Mouse (Mus musculus) gastrocnemius, postnatal 4 days (tissue): Measurements from ENCODE around the gene Rasgrp4. TPM values are rescaled to one million over a fixed set of nuclear protein-coding genes. Genes with fewer than 3 reads are reported as not detected.
"Not testable (repeated sequence)": the region's sequence is repeated elsewhere in the genome, so short reads cannot be mapped to it uniquely, and the experiment has no call there.

Experiments
- DNase-seq, 2 experiments: peaks; one replicate each; pipeline ENCODE4 v3.0.0; 2021 to 2022; ENCODE audit warnings: low spot score in 2 of 2, mixed read lengths in 2 of 2
- long read RNA-seq, 2 experiments: library from polyadenylated mRNA; stranded (forward); transcript quantifications; one replicate each; pipeline ENCODE4 v2.0.0; 2021
- total RNA-seq, 2 experiments: library from RNA; stranded (reverse); gene quantifications; 2 replicates each; pipeline ENCODE4 v1.2.3; 2021

Rasgrp4 gene
- total RNA-seq = 1 to 10 TPM; 2.3 to 3.0 TPM
- long read RNA-seq, experiment 1 = 0 reads
- long read RNA-seq, experiment 2, full-length matches to known transcripts = 1 of 1 reads
- long read RNA-seq, experiment 2, partial matches to known transcripts = 0 of 1 reads
- long read RNA-seq, experiment 2, other reads (novel, unspliced or antisense) = 0 of 1 reads

DNA sequence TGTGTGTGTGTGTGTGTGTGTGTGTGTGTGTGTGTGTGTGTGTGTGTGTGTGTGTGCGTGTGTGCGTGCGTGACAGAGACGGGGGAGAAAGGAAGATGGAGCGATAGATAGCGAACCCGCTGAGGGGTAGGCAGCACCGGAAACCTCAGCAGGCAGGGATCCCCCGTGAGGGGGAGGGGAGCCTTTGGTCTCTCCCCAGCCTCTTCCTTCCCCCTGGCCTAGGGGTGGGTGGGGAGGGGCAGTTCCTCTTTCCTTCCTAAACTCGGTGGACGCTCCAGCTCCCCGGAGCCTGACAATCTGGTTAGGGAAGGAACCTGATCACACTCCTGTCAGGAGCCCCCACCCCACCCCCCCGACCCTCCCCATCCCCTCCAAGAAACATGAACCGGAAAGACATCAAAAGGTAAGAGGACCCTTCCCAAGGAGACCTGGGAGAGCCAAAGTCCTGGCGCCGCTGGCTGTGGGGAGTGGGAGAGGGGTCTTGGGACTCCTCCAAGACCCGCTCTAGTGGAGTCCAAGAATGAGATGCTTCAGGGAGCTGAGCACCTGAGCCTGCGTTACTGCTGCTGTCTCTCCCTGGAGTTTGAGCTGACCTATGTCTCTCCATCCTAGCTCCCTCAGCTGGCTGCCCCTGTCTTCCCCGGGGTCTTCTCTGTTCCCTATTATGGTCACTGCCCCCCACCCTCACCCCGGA lies at the start of gene Rasgrp4:
Rasgrp4 (plus strand) TSS at position 159 of the 694 bp plus-strand sequence.
- DNase-seq = no peak

- no peak for DNase-seq
Measured at GRCm38 (mm10) chr7:29085981-29086380, 48.7 kb upstream of the Rasgrp4 start.

DNA sequence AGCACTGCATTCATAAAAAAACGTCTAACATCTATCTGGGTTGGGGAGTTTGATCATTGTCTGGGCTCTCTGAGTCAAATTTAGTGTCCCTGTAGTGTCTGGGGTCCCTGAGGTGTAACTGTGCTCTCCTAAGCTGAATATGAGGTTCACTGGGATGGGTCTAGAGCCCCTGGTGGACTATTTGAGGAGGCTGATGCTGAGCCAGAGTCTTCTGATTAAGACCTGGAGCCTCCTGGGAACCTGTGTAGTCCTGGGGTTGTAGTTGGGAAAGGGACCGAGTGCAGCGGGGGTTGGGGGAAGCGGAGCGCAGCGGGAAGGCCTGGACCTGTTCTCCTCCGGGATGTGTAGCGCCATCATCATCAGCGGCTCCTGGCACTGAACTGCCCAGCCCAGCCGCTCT lies 47.7 kb upstream of the Rasgrp4 start:
- no peak for DNase-seq

GRCm38 (mm10) chr7:29088817-29089216 lies 45.8 kb upstream of the Rasgrp4 start:
- DNase-seq = no peak

DNA sequence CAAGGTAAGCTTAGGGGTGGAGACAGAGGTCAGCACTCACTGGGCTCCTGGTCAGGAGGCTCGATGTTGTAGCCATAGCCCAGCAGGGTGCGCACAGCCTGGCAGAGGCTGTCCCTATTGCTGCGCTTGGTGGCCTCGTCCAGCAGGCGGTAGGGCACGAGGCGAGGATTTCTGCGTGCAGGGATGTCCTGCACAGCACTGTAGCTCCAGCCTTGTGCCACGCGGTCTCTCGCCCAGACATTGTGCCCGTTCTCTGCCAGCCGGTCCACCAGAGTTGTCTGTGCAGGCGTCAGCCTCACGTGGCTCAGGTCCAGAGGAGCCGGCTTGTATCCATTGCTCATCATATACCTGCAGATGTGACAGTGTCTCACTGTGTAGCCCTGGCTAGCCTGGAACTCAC lies 37.5 kb upstream of the Rasgrp4 start:
- DNase-seq = no peak

DNA sequence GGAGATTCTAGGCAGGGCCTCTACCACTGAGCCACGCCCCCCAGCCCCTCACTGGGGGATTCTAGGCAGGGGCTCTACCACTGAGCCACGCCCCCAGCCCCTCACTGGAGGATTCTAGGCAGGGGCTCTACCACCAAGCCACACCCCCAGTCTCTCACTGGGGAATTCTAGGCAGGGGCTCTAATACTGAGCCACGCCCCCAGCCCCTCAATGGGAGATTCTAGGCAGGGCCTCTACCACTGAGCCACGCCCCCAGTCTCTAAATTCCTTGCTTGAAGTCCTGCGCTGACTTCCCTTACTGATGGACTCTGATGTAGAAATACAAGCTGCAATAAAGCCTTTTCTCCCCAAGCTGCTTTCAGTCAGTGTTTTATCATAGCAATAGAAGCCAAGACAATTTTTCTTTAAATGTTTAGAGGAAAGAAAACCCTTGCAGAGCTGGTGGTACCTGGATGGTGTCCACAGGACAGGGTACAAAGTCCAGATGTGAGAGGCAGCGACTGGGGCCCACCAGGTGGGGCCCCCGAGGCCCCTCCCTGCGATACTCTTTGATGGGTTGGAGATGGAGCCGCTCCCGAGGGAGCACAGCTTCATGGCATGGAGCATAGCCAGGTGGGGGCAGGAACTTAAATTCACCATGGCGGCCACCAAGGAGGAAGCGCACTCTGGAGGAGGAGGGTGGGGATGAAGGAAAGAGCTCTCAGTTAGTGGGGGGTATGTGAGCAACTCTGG lies 33.2 kb upstream of the Rasgrp4 start:
- DNase-seq = no peak

DNA sequence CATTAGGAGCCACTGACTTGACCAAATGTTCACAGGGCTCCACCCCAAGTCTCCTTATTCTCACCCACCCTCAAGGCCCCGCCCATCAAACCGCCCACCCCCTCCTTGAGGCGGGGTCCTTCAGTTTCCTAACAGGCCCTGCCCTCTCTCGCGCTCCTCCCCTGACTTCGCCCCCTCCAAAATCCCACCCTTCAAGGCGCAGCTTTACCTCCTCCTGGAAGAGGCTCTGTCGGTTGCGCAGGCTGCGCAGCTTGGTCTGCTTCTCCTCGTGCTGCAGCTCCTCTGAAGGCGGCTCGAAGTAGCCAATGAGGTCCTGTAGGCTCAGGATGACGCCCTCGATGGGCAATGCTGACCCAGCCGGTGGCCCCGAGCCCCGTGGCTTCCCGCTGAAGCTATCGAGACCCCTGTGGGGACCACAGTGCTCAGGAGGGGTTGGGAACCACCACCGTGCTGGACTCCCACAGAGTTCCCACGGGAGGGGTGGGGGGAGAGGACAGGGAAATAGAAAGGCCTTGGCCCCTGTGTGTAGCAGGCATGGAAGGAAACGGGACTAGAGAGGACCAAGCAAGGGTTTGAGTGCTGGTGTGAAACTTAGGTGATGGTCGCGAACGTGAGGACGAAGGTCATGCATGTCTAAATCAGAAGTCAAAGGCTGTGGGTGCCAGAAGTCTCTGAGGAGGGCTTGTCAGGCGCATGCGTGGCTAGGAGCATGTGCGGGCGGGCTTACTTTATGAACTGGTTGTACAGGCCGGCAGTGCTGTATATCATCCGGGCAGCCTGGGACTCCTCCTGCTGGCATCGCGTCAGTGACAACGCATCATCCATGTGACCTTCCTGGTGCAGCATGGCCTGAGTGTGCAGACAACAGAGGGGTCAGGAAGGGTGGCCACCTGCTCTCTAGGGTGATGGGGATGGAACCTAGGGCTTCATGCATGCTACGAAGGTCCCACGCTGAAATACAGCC lies 25.4 kb upstream of the Rasgrp4 start:
- peak in 1 of 2 experiments; percentile 42 for DNase-seq

DNA sequence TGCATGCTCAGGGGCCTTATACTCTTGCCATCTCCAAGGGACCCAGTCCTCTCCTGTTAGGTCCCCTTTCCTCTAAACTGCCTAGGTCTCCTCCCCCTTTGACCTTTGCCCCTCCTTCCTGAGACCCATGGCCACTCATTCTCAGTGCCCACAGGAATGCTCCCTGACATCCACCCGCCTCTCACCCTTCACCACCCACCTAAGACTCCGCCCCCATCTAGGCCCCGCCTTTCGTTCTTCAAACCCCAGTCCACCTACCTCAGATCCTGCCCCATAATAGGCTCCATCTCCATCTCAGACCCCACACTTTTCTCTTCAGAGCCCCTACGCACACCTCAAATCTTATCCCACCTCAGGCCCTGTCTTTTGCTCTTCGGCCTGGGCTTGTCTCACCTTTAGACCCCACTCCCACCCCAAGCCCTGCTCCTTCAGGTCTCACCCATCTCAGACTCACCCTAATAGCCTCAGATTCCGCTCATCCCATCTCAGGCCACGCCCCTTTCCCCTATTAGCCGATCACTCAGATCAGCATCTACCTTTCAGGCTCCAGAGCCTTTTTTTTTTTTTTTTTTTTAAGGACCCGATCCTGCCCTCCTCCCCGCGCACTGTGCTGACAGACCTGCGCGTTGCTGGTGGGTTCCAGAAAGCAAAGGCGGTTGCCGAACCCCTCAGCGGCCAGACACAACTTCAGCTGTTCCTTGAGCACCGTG lies 16.4 kb upstream of the Rasgrp4 start:
- no peak for DNase-seq

DNA sequence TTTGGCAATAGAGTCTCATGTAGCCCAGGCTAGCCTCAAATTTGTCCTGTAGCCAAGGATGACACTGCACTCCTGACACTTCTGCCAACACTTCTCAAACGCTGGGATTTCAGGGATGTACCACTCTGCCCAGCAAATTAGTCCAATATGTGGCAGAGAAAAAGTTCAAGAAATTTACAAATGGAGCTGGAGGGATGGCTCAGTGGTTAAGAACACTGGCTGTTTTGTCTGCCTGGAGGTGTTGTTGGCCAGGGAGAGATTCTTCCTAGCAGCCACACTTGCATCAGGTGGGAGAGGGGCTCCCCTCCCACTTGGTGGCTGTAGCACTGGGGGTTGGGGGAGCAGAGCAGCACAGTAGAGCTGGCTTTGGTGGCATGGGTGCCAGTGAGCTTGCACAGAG lies 15.1 kb upstream of the Rasgrp4 start:
- no peak for DNase-seq

DNA sequence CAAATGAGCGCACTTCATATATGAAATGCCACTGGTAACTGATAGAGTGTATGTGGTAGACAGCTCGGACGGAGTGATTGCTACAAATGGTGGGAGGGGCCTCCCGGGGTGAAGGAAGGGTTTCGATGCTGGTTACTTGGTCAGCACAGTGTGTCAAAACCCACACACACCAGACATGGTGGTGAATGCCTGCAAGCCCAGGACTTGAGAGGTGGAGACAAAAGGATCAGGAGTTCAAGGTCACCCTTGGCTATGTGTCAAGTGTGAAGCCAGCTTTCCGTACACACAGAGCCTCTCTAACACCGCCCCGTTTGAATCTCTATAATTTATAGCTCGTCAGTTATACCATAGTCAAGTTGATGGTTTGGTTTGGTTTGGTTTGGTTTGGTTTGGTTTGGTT lies 11.8 kb upstream of the Rasgrp4 start:
- no peak for DNase-seq

DNA sequence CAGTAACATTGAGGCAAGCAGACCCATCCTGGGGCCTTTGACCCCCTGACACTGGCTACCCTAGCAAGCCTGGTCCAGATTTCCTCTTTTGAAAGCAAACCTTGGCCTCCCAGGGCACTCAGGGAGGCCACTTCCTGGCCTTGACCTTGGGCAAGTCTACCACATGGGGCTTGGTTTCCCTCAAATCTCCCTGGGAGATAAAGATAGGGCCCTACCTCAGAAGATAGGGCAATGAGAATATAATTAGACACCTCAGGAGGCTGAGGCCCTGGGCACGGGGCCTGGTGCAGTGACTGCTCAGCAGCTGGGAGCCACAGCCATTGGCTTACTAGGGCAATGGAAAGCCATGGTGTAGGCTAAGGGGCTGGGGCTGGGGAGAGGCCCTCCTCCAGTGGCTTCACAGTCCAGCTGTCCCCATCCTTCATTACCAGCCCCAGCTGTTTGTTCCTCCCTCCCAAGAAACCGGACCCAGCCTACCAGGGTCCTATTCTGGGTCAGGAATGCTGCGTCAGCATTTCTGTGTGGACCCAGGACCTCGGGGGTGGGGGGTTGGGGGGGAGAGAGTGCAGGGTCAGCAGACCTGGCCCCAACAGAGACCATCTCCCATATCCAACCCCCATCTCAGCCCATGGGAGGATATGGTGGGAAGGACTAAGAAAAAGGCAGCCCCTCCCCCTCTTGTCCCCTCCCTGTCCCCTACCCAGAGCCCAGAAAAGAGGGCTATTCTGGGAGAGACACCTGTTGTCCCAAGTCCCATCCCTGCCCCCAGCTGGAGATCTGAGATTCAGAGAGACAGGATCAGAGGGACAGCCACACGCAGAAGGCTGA lies 10.9 kb upstream of the Rasgrp4 start:
- DNase-seq = peak in 1 of 2 experiments; percentile 48

- DNase-seq = peak in 1 of 2 experiments; percentile 72
Measured at GRCm38 (mm10) chr7:29124970-29125369, 9.7 kb upstream of the Rasgrp4 start, which contains the start of gene Ryr1. Ryr1 (minus strand) TSS chr7:29125179.

DNA sequence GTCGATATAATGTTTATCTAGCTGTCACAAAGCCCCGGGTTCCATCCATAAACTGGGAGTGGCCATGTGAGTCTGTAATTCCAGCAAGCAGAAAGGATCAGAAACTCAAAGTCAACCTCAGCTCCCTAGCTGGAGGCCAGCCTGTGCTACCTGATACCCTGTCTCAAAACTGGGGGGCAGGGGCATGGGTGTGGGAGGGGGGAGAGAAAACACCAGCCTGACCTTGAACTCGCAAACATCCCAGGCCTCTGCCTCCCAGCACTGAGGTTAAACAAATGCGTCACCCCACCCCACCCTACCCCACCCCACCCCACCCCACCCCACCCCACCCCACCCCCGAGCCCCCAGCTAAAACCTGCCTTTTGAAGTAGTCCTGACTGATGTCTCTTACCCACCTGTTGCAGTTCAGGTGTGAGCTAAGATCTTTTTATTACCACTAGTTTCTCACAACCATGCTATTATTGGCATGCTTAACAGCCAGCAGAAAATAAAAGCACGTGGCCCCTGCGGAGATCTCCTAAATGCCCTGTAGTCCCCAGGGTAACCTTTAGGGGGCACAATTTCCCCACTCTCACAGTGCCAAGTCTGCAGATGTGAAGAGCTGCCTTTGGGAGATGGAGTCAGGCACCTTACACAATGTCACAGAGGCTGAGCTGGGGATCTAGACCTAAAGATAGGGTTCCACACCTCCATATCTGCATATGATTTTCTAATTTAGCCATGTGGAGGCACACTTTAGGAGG lies 8.3 kb upstream of the Rasgrp4 start:
- DNase-seq = no peak

- no peak for DNase-seq
Measured at GRCm38 (mm10) chr7:29128725-29129124, 5.9 kb upstream of the Rasgrp4 start.

DNA sequence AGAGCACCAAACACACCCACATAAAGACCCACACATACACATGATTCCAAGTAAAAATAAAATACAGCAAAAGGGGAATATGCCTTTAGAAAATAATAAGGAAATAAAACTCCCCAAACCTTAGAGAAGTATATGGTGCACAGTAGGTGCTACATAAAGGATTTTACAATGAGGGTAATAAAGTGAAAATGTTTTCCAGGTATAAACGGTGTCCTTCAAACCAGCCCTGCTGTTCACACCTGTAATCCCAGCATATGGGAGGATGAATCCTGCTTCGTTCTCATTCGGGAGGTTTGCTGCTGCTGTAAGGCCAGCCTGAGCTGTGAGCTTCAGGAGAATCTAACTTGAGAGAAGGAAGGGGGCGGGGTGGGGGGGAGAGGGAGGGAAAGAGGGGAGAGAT lies 421 bp upstream of the Rasgrp4 start:
- no peak for DNase-seq

GRCm38 (mm10) chr7:29137429-29137828 lies 2.8 kb downstream of the Rasgrp4 start:
- no peak for DNase-seq

DNA sequence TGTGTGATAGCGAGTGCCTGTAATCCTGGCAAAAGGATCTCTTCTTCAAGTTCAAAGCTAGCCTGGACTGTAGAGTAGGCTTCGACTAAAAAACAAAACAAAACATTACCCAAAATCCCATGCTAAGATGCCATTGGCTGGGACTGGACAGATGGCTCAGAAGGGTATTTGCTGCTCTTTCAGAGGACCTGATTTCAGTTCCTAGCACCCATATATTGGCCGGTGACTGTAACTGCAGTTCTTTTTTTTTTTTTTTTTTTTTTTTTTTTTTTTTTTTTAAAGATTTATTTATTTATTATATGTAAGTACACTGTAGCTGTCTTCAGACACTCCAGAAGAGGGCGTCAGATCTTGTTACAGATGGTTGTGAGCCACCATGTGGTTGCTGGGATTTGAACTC lies 4.6 kb downstream of the Rasgrp4 start:
- DNase-seq = not testable (repeated sequence)

DNA sequence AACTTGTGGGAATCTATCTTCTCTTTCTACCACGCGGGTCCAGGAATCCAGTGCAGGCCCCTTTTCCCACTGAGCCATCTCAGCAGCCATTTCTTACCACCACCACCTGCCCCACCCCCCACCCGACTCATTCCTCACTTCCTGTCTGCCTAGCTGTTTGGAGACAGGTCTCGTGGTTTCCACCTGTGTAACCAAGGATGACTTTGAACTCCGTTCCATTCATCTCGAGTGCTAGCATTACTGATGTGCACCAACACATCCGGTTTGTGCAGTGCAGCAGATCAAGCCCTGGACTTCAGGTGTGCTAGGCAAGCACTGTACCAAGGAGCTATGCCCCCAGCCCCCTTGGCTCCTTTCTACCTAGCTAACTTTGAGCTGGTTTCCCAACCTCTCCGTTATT lies 6.8 kb downstream of the Rasgrp4 start:
- DNase-seq = no peak

DNA sequence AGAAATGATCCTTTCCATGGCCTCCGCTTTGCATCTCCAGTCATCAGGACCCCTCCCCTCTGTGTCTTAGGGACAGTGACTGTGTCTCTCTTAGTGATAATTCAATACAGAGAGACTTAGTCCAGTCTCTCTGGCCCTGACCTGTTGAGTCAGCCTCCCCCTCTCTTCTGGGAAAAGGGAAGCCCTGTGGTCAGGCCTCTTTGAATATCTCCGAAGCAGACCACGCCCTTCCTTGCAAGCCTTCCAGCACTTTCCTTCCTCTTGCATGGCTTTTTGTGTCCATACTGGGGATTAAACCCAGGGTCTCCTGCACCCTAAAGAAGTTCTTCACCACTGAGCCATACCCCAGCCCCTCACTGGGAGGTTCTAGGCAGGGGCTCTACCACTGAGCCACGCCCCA lies 9.4 kb downstream of the Rasgrp4 start:
- no peak for DNase-seq
